Mouse (Mus musculus) heart, adult 2 months (tissue): Measurements from ENCODE around the gene Lins1.

Experiments used
- CTCF ChIP-seq: fragments of 200-600 bp; IDR thresholded peaks from 2 replicates; pipeline ENCODE4 v1.8.1; 2022; ENCODE audit warnings: antibody characterized with exemption, mild to moderate bottlenecking, moderate library complexity
- POLR2A ChIP-seq: fragments of 200-500 bp; IDR thresholded peaks from 2 replicates; pipeline ENCODE4 v1.6.1; 2011; ENCODE audit warnings: mild to moderate bottlenecking, low read depth, low read length, control low read depth; ENCODE audit not compliant: insufficient read depth

DNA sequence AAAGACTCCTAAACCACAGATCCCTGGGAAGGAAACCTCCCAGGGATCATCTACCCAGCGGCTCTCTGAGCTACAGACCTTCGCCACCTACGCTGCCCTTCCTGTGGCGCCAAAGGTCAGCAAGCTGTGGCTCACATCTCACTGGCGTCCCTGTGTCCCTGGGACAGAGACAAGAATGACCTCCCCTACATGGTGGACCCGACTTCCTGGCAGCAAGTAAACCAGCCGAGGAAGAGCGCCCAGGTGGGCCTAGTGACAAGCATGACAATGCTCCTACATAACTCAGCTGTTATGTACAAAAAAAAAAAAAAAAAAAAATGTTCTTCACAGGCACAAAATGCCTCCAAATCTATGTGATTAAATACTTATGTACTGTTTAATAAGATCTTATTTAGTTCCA is 28.7 kb upstream of the Lins1 start:
- TF ChIP-seq CTCF (no peak), POLR2A (no peak)
